Mouse (Mus musculus) hindbrain, postnatal 0 days (tissue): ENCODE data around the gene Uvrag. TPM values are rescaled to one million over a fixed set of nuclear protein-coding genes. Genes with fewer than 3 reads are reported as not detected.
A peak's percentile ranks its signal among the peaks of the same experiment; 100 is the strongest.

Source experiments
- ATAC-seq: fragments of 200-750 bp; cut with Nextera tagmentation; 2 replicates; pipeline ENCODE4 v1.8.0; 2017; ENCODE audit warnings: mild to moderate bottlenecking, moderate TSS enrichment, moderate library complexity
- DNase-seq: peaks from one replicate; pipeline ENCODE4 v3.0.0-alpha.2; 2015; ENCODE audit warnings: low spot score
- H3K27ac ChIP-seq: fragments of 300-500 bp; sonication (generic); 2 replicates; pipeline ENCODE4 v1.5.1; 2014; ENCODE audit warnings: mild to moderate bottlenecking
- H3K27me3 ChIP-seq: fragments of 300-500 bp; sonication (generic); 2 replicates; pipeline ENCODE4 v1.6.1; 2014; ENCODE audit warnings: low read length, mixed read lengths; ENCODE audit not compliant: insufficient read depth
- H3K36me3 ChIP-seq: fragments of 300-500 bp; sonication (generic); 2 replicates; pipeline ENCODE4 v1.6.1; 2014; ENCODE audit warnings: low read length, mixed read lengths; ENCODE audit not compliant: insufficient read depth
- H3K4me1 ChIP-seq: fragments of 300-500 bp; sonication (generic); 2 replicates; pipeline ENCODE4 v1.6.1; 2014; ENCODE audit warnings: antibody characterized with exemption, low read length, mixed read lengths; ENCODE audit not compliant: insufficient read depth
- H3K4me2 ChIP-seq: fragments of 300-500 bp; sonication (generic); 2 replicates; pipeline ENCODE4 v1.6.1; 2014; ENCODE audit warnings: low read depth, mild to moderate bottlenecking, low read length, moderate library complexity, mixed read lengths
- H3K4me3 ChIP-seq: fragments of 300-500 bp; sonication (generic); 2 replicates; pipeline ENCODE4 v1.5.1; 2014; ENCODE audit warnings: low read length
- H3K9ac ChIP-seq: fragments of 300-500 bp; sonication (generic); replicated peaks from 2 replicates; pipeline ENCODE4 v1.6.1; 2014; ENCODE audit warnings: mild to moderate bottlenecking, low read length, moderate library complexity, mixed read lengths
- H3K9me3 ChIP-seq: fragments of 300-500 bp; sonication (generic); 2 replicates; pipeline ENCODE4 v1.6.1; 2016; ENCODE audit warnings: low read length, mixed read lengths
- CTCF ChIP-seq: IDR thresholded peaks from 2 replicates; pipeline ENCODE4 v1.5.1; 2016; ENCODE audit warnings: antibody characterized with exemption, control low read depth, low read depth
- WGBS: fragments of 180-500 bp; shearing (Covaris S2); extraction: QIAGEN DNeasy Blood & Tissue Kit; methylation state at CpG from one replicate; pipeline ENCODE4 v1.1.7; 2014; 5-methylcytosine and 5-hydroxymethylcytosine counted together
- polyA plus RNA-seq: library from polyadenylated mRNA; unstranded; fragments of >200 nt; fragmentation: Nextera tagmentation; extraction: Ambion mirVana; gene quantifications from 2 replicates; pipeline ENCODE4 v1.2.1, GENCODE M21; 2015
- total RNA-seq: library from RNA; depleted of rRNA; stranded (reverse); fragments of >200 nt; gene quantifications from 2 replicates; pipeline ENCODE4 v1.2.3, GENCODE M21; 2014; rRNA removed

Uvrag gene
- total RNA-seq (17.9 and 36.7 TPM in 2 replicates), polyA plus RNA-seq (16.5 and 17.1 TPM in 2 replicates)

DNA sequence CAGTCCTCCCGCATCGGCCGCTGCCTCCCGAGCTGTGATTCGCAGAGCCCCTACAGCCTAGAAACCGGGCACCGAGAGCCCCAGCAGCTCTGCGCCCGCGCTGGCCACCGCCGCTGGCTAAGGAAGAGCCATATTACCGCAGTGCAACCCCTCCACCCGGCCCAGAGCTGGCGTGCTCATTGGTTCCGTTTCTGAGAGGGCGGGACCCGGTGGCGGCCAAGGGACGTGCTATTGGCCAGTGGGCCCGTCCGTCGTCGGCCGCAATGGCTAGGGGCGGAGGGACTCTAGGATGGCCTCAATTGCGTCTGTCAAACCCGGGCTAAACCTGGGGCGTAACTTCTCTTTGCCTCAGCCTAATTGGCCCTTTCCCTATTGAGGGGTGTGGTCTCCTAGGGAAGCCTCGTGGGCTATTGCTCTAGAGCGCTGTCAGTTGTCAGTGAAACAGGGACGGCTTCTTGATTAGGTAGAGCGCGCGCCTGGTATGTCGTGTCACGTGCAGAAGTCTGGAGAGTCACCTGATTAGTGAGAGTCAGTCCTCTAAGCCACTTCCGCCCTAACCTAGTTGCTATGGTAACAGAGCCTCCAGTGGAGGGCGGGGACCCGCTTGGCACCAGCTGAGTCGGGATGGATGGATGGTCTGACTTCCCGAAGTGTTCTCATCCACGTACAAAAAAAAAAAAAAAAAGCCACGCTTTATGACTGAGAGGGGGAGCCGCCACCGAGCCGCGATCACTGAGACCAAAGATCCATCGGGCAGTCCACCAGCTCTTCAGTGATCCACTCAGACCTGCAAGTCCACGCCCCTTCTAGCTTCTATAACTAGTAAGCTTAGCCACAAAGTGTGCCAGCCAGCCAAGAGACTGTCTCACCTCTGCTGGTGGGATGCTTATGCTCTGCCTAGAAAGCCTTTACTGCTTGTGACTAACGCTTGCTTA is at the start of gene Uvrag:
Gene Uvrag, minus strand, starts transcription at position 158 of the 935 bp plus-strand sequence.
- no peak for TF ChIP-seq CTCF
- Histone ChIP-seq H3K4me1 (peaks cover 15% of the 10 kb centered on the region), H3K4me2 (peak within 1 kb of the TSS; percentile 76), H3K9ac (peak within 1 kb of the TSS; percentile 91), H3K27ac (peak within 1 kb of the TSS; percentile 92), H3K9me3 (no peaks in the 10 kb centered on the region), H3K27me3 (no peaks in the 10 kb centered on the region), H3K36me3 (no peaks in the 10 kb centered on the region), H3K4me3 (peak within 1 kb of the TSS; percentile 90)
- ATAC-seq (peak; percentile 99), DNase-seq (peak; percentile 99)
- under 1% methylated on average over 51 of the region's 51 CpGs for WGBS

GRCm38 (mm10) chr7:99189885-99190284 is 48.9 kb upstream of the Uvrag start:
- H3K4me3 ChIP-seq: no peak overlapping the region
- ATAC-seq (no peak), DNase-seq (no peak)
- H3K4me2 ChIP-seq: no peak overlapping the region
- H3K4me1 ChIP-seq: no peaks in the 10 kb centered on the region
- H3K36me3 ChIP-seq: no peaks in the 10 kb centered on the region
- H3K27me3 ChIP-seq: no peaks in the 10 kb centered on the region
- 81% methylated on average over 5 of the region's 5 CpGs for WGBS
- H3K27ac ChIP-seq: no peak overlapping the region
- H3K9ac ChIP-seq: no peak overlapping the region
- no peaks in the 10 kb centered on the region for H3K9me3 ChIP-seq
- TF ChIP-seq CTCF: no peak

DNA sequence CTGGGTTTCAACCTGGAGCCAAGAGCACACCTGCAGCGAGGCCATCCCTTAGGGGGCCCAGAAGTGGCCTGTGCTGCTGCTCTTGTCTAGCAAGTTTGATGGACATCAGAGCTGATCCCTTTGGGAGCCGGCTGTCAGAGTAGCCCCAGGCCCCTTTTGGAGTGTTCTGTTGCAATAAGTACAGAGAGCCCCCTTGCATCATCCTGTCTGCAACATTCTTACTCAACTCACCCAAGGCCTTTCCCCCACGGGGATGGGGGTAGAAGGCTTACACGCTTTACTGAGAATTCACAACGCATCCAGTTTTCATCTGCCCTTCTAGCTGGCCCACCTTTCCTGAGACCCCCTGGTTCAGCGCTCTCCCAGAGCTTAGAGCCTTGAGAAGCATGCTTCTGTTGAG is 47.7 kb upstream of the Uvrag start:
- DNase-seq: no peak
- WGBS: 84% methylated on average over 6 of the region's 6 CpGs
- no peak overlapping the region for H3K9ac ChIP-seq

DNA sequence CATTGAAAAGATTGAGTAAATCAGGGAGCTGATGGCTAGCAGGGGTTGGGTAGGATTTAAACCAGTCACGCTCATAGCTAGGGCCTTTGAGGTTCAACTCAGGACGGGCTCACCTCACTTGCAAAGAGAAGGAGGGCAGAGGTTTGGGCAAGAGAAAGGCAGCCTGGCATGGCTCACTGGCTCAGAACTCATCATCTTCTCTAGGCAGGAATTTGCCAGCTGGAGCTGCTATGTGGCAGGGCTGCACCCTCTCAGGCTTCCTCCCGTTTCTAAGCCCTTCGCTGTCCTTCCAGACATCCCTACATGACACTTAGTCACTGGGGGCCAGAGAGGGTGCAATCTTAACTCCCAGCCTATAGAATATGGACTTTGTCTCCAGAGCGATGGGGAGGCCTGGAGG is 46.5 kb upstream of the Uvrag start:
- Histone ChIP-seq H3K9ac (no peak overlapping the region), H3K36me3 (no peaks in the 10 kb centered on the region), H3K4me3 (no peak overlapping the region), H3K27me3 (no peaks in the 10 kb centered on the region), H3K27ac (no peak overlapping the region), H3K4me2 (no peak overlapping the region), H3K9me3 (no peaks in the 10 kb centered on the region), H3K4me1 (no peaks in the 10 kb centered on the region)
- WGBS: 79% methylated on average over 5 of the region's 5 CpGs
- DNase-seq (no peak), ATAC-seq (no peak)
- TF ChIP-seq CTCF: no peak

More for the DNA sequence above, 47.7 kb upstream of the Uvrag start:
- Histone ChIP-seq H3K4me2 (no peak overlapping the region), H3K27ac (no peak overlapping the region), H3K36me3 (no peaks in the 10 kb centered on the region), H3K4me3 (no peak overlapping the region), H3K9me3 (no peaks in the 10 kb centered on the region), H3K27me3 (no peaks in the 10 kb centered on the region), H3K4me1 (no peaks in the 10 kb centered on the region)
- ATAC-seq: no peak
- TF ChIP-seq CTCF: no peak

DNA sequence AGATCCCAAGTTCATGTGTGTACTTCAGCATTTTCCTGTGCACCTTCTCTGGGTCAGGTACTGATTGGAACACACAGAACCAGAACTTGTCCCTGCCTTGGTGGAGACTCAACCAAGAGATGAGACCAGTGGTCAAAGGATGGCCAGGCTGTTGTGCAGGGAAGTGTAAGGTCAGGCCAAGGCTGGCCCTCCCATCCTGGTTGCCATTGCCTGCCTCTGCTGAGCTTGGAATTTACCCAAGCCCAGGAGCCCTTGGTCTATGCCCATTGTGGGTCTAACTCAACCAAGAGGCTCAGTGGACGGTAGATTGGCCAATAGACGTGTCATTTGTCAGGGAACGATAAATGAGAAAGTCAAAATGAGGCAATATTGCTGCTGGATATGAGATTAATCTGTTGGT is 44.5 kb upstream of the Uvrag start:
- TF ChIP-seq CTCF: no peak
- H3K27me3 ChIP-seq: no peaks in the 10 kb centered on the region
- H3K4me2 ChIP-seq: no peak overlapping the region
- H3K4me3 ChIP-seq: no peak overlapping the region
- ATAC-seq (no peak), DNase-seq (no peak)
- 0 out of 2 replicates have a peak, but pooled peaks cover 4% of the 10 kb centered on the region for H3K4me1 ChIP-seq
- H3K9ac ChIP-seq: no peak overlapping the region
- no peaks in the 10 kb centered on the region for H3K36me3 ChIP-seq
- no peak overlapping the region for H3K27ac ChIP-seq
- H3K9me3 ChIP-seq: no peaks in the 10 kb centered on the region
- 92% methylated on average over 3 of the region's 3 CpGs for WGBS

GRCm38 (mm10) chr7:99183751-99184150 is 42.8 kb upstream of the Uvrag start:
- Histone ChIP-seq H3K4me2 (no peak overlapping the region), H3K36me3 (no peaks in the 10 kb centered on the region), H3K27me3 (no peaks in the 10 kb centered on the region), H3K4me1 (0 out of 2 replicates have a peak, but pooled peaks cover 4% of the 10 kb centered on the region), H3K27ac (no peak overlapping the region), H3K9ac (no peak overlapping the region), H3K9me3 (no peaks in the 10 kb centered on the region), H3K4me3 (no peak overlapping the region)
- WGBS: 64% methylated on average over 6 of the region's 6 CpGs
- TF ChIP-seq CTCF: no peak
- ATAC-seq: no peak
- DNase-seq: no peak
